Mouse (Mus musculus): ENCODE data around the gene Ly75.

GRCm38 (mm10) chr2:60392286-60392685 lies 9.2 kb upstream of the Ly75 start:
- TF ChIP-seq POLR2A (IDR thresholded peaks at IDR 0.05; ENCODE audit: insufficient read depth, low read depth, low read length) (no peak), CTCF (IDR thresholded peaks at IDR 0.05; ENCODE audit: insufficient read depth, low read depth, low read length) (no peak)

All from olfactory bulb, adult 2 months (tissue).